Mouse (Mus musculus) neural tube, embryonic 12.5 days (tissue): ENCODE results near the gene Pik3c2g. TPM values are rescaled to one million over a fixed set of nuclear protein-coding genes. Genes with fewer than 3 reads are reported as not detected.

ENCODE experiments used
- ATAC-seq: fragments of 200-750 bp; cut with Nextera tagmentation; 2 replicates; pipeline ENCODE4 v1.8.0; 2017; ENCODE audit warnings: low read depth, mild to moderate bottlenecking, moderate TSS enrichment, moderate library complexity; ENCODE audit not compliant: low FRiP score
- H3K27ac ChIP-seq: fragments of 300-500 bp; sonication (generic); 2 replicates; pipeline ENCODE4 v1.5.1; 2016
- H3K27me3 ChIP-seq: fragments of 300-500 bp; sonication (generic); replicated peaks from 2 replicates; pipeline ENCODE4 v1.6.1; 2016; ENCODE audit warnings: mild to moderate bottlenecking
- H3K36me3 ChIP-seq: fragments of 300-500 bp; sonication (generic); 2 replicates; pipeline ENCODE4 v1.6.1; 2016; ENCODE audit warnings: mild to moderate bottlenecking
- H3K4me1 ChIP-seq: fragments of 300-500 bp; sonication (generic); 2 replicates; pipeline ENCODE4 v1.6.1; 2016
- H3K4me2 ChIP-seq: fragments of 300-500 bp; sonication (generic); replicated peaks from 2 replicates; pipeline ENCODE4 v1.6.1; 2016; ENCODE audit warnings: mild to moderate bottlenecking
- H3K4me3 ChIP-seq: fragments of 300-500 bp; sonication (generic); 2 replicates; pipeline ENCODE4 v1.5.1; 2016
- H3K9ac ChIP-seq: fragments of 300-500 bp; sonication (generic); 2 replicates; pipeline ENCODE4 v1.6.1; 2016; ENCODE audit warnings: mild to moderate bottlenecking
- H3K9me3 ChIP-seq: fragments of 300-500 bp; sonication (generic); 2 replicates; pipeline ENCODE4 v1.6.1; 2016; ENCODE audit warnings: mild to moderate bottlenecking
- WGBS: fragments of 180-500 bp; shearing (Covaris S2); methylation state at CpG from one replicate; pipeline ENCODE4 v1.1.7; 2016; 5-methylcytosine and 5-hydroxymethylcytosine counted together
- polyA plus RNA-seq: library from polyadenylated mRNA; unstranded; fragments of >200 nt; fragmentation: Nextera tagmentation; extraction: Ambion mirVana; gene quantifications from 2 replicates; pipeline ENCODE4 v1.2.1, GENCODE M21; 2016

The Pik3c2g gene
- polyA plus RNA-seq, 1 experiment from 2014 or later: 0.24 TPM

GRCm38 (mm10) chr6:139596433-139596832 is 9.4 kb downstream of the Pik3c2g start:
- Histone ChIP-seq H3K4me3 (no peak overlapping the region), H3K9me3 (no peaks in the 10 kb centered on the region), H3K36me3 (no peaks in the 10 kb centered on the region), H3K9ac (no peak overlapping the region), H3K27ac (no peak overlapping the region), H3K27me3 (no peaks in the 10 kb centered on the region), H3K4me1 (no peaks in the 10 kb centered on the region), H3K4me2 (no peak overlapping the region)
- ATAC-seq: no peak
- 32% methylated on average over 2 of the region's 2 CpGs for WGBS

- Histone ChIP-seq H3K4me2 (no peak overlapping the region), H3K9ac (no peak overlapping the region), H3K36me3 (no peaks in the 10 kb centered on the region), H3K4me3 (no peak overlapping the region), H3K27me3 (no peaks in the 10 kb centered on the region), H3K27ac (no peak overlapping the region), H3K9me3 (no peaks in the 10 kb centered on the region), H3K4me1 (no peaks in the 10 kb centered on the region)
- 79% methylated on average over 1 of the region's 1 CpGs for WGBS
- no peak for ATAC-seq
Measured at GRCm38 (mm10) chr6:139599216-139599615, 12.2 kb downstream of the Pik3c2g start.

GRCm38 (mm10) chr6:139618774-139619173 is 31.8 kb downstream of the Pik3c2g start:
- Histone ChIP-seq H3K27me3 (no peaks in the 10 kb centered on the region), H3K27ac (no peak overlapping the region), H3K9ac (no peak overlapping the region), H3K4me2 (no peak overlapping the region), H3K36me3 (no peaks in the 10 kb centered on the region), H3K9me3 (no peaks in the 10 kb centered on the region), H3K4me1 (no peaks in the 10 kb centered on the region), H3K4me3 (no peak overlapping the region)
- ATAC-seq: no peak
- 91% methylated on average over 4 of the region's 4 CpGs for WGBS

GRCm38 (mm10) chr6:139624756-139625155 is 37.7 kb downstream of the Pik3c2g start:
- Histone ChIP-seq H3K4me1 (no peaks in the 10 kb centered on the region), H3K4me3 (no peak overlapping the region), H3K4me2 (no peak overlapping the region), H3K27me3 (no peaks in the 10 kb centered on the region), H3K9ac (no peak overlapping the region), H3K27ac (no peak overlapping the region), H3K36me3 (no peaks in the 10 kb centered on the region), H3K9me3 (no peaks in the 10 kb centered on the region)
- ATAC-seq: no peak

GRCm38 (mm10) chr6:139634561-139634960 is 47.5 kb downstream of the Pik3c2g start:
- no peak overlapping the region for H3K9ac ChIP-seq
- no peak overlapping the region for H3K4me3 ChIP-seq
- H3K27me3 ChIP-seq: no peaks in the 10 kb centered on the region
- no peak for ATAC-seq
- no peaks in the 10 kb centered on the region for H3K4me1 ChIP-seq
- no peak overlapping the region for H3K27ac ChIP-seq
- H3K9me3 ChIP-seq: no peaks in the 10 kb centered on the region
- no peak overlapping the region for H3K4me2 ChIP-seq
- WGBS: 78% methylated on average over 3 of the region's 3 CpGs
- H3K36me3 ChIP-seq: no peaks in the 10 kb centered on the region

- no peaks in the 10 kb centered on the region for H3K4me1 ChIP-seq
- no peaks in the 10 kb centered on the region for H3K36me3 ChIP-seq
- H3K9me3 ChIP-seq: no peaks in the 10 kb centered on the region
- H3K27ac ChIP-seq: no peak overlapping the region
- H3K27me3 ChIP-seq: no peaks in the 10 kb centered on the region
- no peak overlapping the region for H3K4me3 ChIP-seq
- no peak overlapping the region for H3K4me2 ChIP-seq
- H3K9ac ChIP-seq: no peak overlapping the region
- 32% methylated on average over 4 of the region's 4 CpGs for WGBS
- no peak for ATAC-seq
Measured at GRCm38 (mm10) chr6:139655399-139655798, 68.4 kb downstream of the Pik3c2g start.

- Histone ChIP-seq H3K4me3 (no peak overlapping the region), H3K9me3 (no peaks in the 10 kb centered on the region), H3K27me3 (no peaks in the 10 kb centered on the region), H3K4me1 (no peaks in the 10 kb centered on the region), H3K27ac (no peak overlapping the region), H3K9ac (no peak overlapping the region), H3K36me3 (no peaks in the 10 kb centered on the region), H3K4me2 (no peak overlapping the region)
- 70% methylated on average over 1 of the region's 1 CpGs for WGBS
- no peak for ATAC-seq
Measured at GRCm38 (mm10) chr6:139662462-139662861, 75.4 kb downstream of the Pik3c2g start.

GRCm38 (mm10) chr6:139718416-139718984 is 131.5 kb downstream of the Pik3c2g start:
- Histone ChIP-seq H3K4me3 (no peak overlapping the region), H3K9me3 (no peaks in the 10 kb centered on the region), H3K4me2 (no peak overlapping the region), H3K27me3 (no peaks in the 10 kb centered on the region), H3K27ac (no peak overlapping the region), H3K4me1 (no peaks in the 10 kb centered on the region), H3K36me3 (no peaks in the 10 kb centered on the region), H3K9ac (no peak overlapping the region)
- WGBS: 88% methylated on average over 3 of the region's 3 CpGs
- ATAC-seq: no peak

- Histone ChIP-seq H3K27ac (no peak overlapping the region), H3K4me1 (no peaks in the 10 kb centered on the region), H3K9me3 (no peaks in the 10 kb centered on the region), H3K4me3 (no peak overlapping the region), H3K36me3 (no peaks in the 10 kb centered on the region), H3K9ac (no peak overlapping the region), H3K27me3 (no peaks in the 10 kb centered on the region), H3K4me2 (no peak overlapping the region)
- peak; percentile 85 for ATAC-seq
- WGBS: 68% methylated on average over 13 of the region's 13 CpGs
Measured at GRCm38 (mm10) chr6:139719639-139720221, 132.7 kb downstream of the Pik3c2g start.

GRCm38 (mm10) chr6:139735708-139736626 is 148.9 kb downstream of the Pik3c2g start:
- no peak for ATAC-seq
- Histone ChIP-seq H3K27me3 (no peaks in the 10 kb centered on the region), H3K9me3 (no peaks in the 10 kb centered on the region), H3K36me3 (no peaks in the 10 kb centered on the region), H3K27ac (no peak overlapping the region), H3K4me3 (no peak overlapping the region), H3K9ac (no peak overlapping the region), H3K4me2 (no peak overlapping the region), H3K4me1 (no peaks in the 10 kb centered on the region)
- 89% methylated on average over 9 of the region's 9 CpGs for WGBS

GRCm38 (mm10) chr6:139738350-139738749 is 151.3 kb downstream of the Pik3c2g start:
- 60% methylated on average over 5 of the region's 5 CpGs for WGBS
- Histone ChIP-seq H3K27ac (no peak overlapping the region), H3K9ac (no peak overlapping the region), H3K4me1 (no peaks in the 10 kb centered on the region), H3K36me3 (no peaks in the 10 kb centered on the region), H3K9me3 (no peaks in the 10 kb centered on the region), H3K4me2 (no peak overlapping the region), H3K27me3 (no peaks in the 10 kb centered on the region), H3K4me3 (no peak overlapping the region)
- ATAC-seq: 0 out of 2 replicates have a peak, but pooled peaks have one; percentile 48

GRCm38 (mm10) chr6:139742693-139743432 is 155.8 kb downstream of the Pik3c2g start:
- ATAC-seq: no peak
- Histone ChIP-seq H3K27ac (no peak overlapping the region), H3K27me3 (no peaks in the 10 kb centered on the region), H3K9ac (no peak overlapping the region), H3K4me3 (no peak overlapping the region), H3K9me3 (no peaks in the 10 kb centered on the region), H3K36me3 (no peaks in the 10 kb centered on the region), H3K4me1 (no peaks in the 10 kb centered on the region), H3K4me2 (no peak overlapping the region)
- 86% methylated on average over 12 of the region's 12 CpGs for WGBS
